ENCODE assay signal across 23 mouse cellular contexts in genomic region chr16:92616839-92617238, GRCm38 (mm10).
A peak's percentile ranks its signal among the peaks of the same experiment; 100 is the strongest.
DNase-seq lines count a peak whose midpoint lies in the region; ATAC-seq and TF ChIP-seq lines count a peak whose summit lies in the region.
"Had no signal": no experiment of that assay in that cellular context is flagged by ENCODE, and none has a peak within 500 bp of the region (broad histone marks: within the 10 kb centered on the region; RNA-seq: fewer than 3 reads in every experiment).

No protein-coding gene starts in this region.

- no peaks in the 10 kb centered on the region for H3K36me3 ChIP-seq in lung, postnatal 0 days (ENCODE audit: insufficient read depth, low read length)
- H3K36me3 ChIP-seq: embryonic facial prominence, embryonic 10.5 days; forebrain, embryonic 15.5 days had no signal

- DNase-seq in lung, postnatal 0 days (ENCODE audit: low spot score): peak; percentile 82
- DNase-seq in lung, postnatal 10 days: no peak
- DNase-seq in lung, postnatal 36 days: peak; percentile 67
- DNase-seq in lung, postnatal 14 days: no peak
- DNase-seq in left cerebral cortex, adult 18-20 months (ENCODE audit: low spot score in 2 of 2): no peak
- DNase-seq: adrenal gland, adult 8-10 months; adrenal gland, postnatal 14 days; adrenal gland, postnatal 36 days; B cell, adult 2 months; cerebellum, adult 11-12 months; cerebellum, adult 2 months; cerebellum, adult 9-10 months; cerebellum, postnatal 10 days; cerebellum, postnatal 25 days; forebrain, postnatal 0 days had no signal

- H3K4me1 ChIP-seq in lung, postnatal 0 days (ENCODE audit: insufficient read depth, low read depth, low read length): peaks cover 8% of the 10 kb centered on the region; the same call in 1 of the 2 replicates
- H3K4me1 ChIP-seq: forebrain, embryonic 13.5 days; forebrain, embryonic 15.5 days had no signal

- no peaks in the 10 kb centered on the region for H3K27me3 ChIP-seq in lung, postnatal 0 days (replicated peaks; ENCODE audit: insufficient read depth, low read length)
- H3K27me3 ChIP-seq: CH12.LX; embryonic facial prominence, embryonic 12.5 days; Patski had no signal

- TF ChIP-seq EP300 in lung, postnatal 0 days (IDR thresholded peaks at IDR 0.05): peak; percentile 87

- H3K9ac ChIP-seq in lung, postnatal 0 days (replicated peaks; ENCODE audit: low read depth): no peak overlapping the region
- H3K9ac ChIP-seq: embryonic facial prominence, embryonic 12.5 days; forebrain, embryonic 13.5 days; forebrain, embryonic 15.5 days; forebrain, postnatal 0 days had no signal

- no peaks in the 10 kb centered on the region for H3K9me3 ChIP-seq in lung, postnatal 0 days (ENCODE audit: low read length)

- 58% methylated on average over 2 of the region's 2 CpGs for WGBS in lung, postnatal 0 days

- peak; percentile 56 for ATAC-seq in lung, postnatal 0 days
- ATAC-seq: activated CD4-positive, CD25-positive, alpha-beta regulatory T cell, adult 4 months; CD4-positive, CD25-positive, alpha-beta regulatory T cell, adult 4 months; forebrain, embryonic 13.5 days; forebrain, embryonic 15.5 days; forebrain, postnatal 0 days; Patski had no signal

- H3K27ac ChIP-seq in lung, postnatal 0 days (ENCODE audit: low read length): no peak overlapping the region; the same call in 1 of the 2 replicates
- H3K27ac ChIP-seq: embryonic facial prominence, embryonic 10.5 days; embryonic facial prominence, embryonic 12.5 days; forebrain, embryonic 13.5 days; forebrain, embryonic 15.5 days had no signal

- no peak for TF ChIP-seq CTCF in lung, postnatal 0 days (IDR thresholded peaks at IDR 0.05)

- H3K4me3 ChIP-seq in lung, postnatal 0 days (ENCODE audit: low read depth, low read length): no peak overlapping the region
- H3K4me3 ChIP-seq: embryonic facial prominence, embryonic 10.5 days; embryonic facial prominence, embryonic 12.5 days; forebrain, embryonic 13.5 days; forebrain, embryonic 15.5 days had no signal

- H3K4me2 ChIP-seq in lung, postnatal 0 days (replicated peaks; ENCODE audit: low read depth, low read length): no peak overlapping the region
- H3K4me2 ChIP-seq: embryonic facial prominence, embryonic 12.5 days; forebrain, embryonic 13.5 days; forebrain, embryonic 15.5 days had no signal

Comparison
In these comparisons a context has a peak if more than half of its experiments do, and no peak if none do; other contexts are left out.
1. DNase-seq: peak in lung, postnatal 0 days (single experiment) and lung, postnatal 36 days (single experiment); none in lung, postnatal 10 days (single experiment), lung, postnatal 14 days (single experiment) and left cerebral cortex, adult 18-20 months (0 of 2).